Mouse (Mus musculus): ENCODE measurements around the gene Arfrp1. TPM values are rescaled to one million over a fixed set of nuclear protein-coding genes. Genes with fewer than 3 reads are reported as not detected.

Arfrp1 gene
- polyA plus RNA-seq, 1 experiment from 2014 or later: 64.8 TPM

- Histone ChIP-seq H3K36me3 (peaks cover 17% of the 10 kb centered on the region), H3K9ac (no peak overlapping the region), H3K27me3 (no peaks in the 10 kb centered on the region), H3K4me3 (no peak overlapping the region), H3K4me2 (no peak overlapping the region), H3K4me1 (peaks cover 20% of the 10 kb centered on the region), H3K9me3 (no peaks in the 10 kb centered on the region), H3K27ac (no peak overlapping the region)
- 96% methylated on average over 5 of the region's 5 CpGs for WGBS
- no peak for ATAC-seq (ENCODE audit: insufficient number of reproducible peaks, low FRiP score, low TSS enrichment, low read depth)
Observed at GRCm38 (mm10) chr2:181370001-181370400, 4.8 kb upstream of the Arfrp1 start.

- Histone ChIP-seq H3K9me3 (no peaks in the 10 kb centered on the region), H3K4me3 (peak overlapping the region; percentile 91), H3K4me2 (peak overlapping the region; percentile 90), H3K27ac (peak overlapping the region; percentile 94), H3K9ac (peak overlapping the region; percentile 94), H3K27me3 (no peaks in the 10 kb centered on the region), H3K4me1 (peaks cover 28% of the 10 kb centered on the region), H3K36me3 (peaks cover 38% of the 10 kb centered on the region)
- 0% methylated on average over 20 of the region's 20 CpGs for WGBS
- ATAC-seq (ENCODE audit: insufficient number of reproducible peaks, low FRiP score, low TSS enrichment, low read depth): peak; percentile 61
Observed at GRCm38 (mm10) chr2:181365655-181366075, 461 bp upstream of the Arfrp1 start.

- Histone ChIP-seq H3K4me2 (peak overlapping the region; percentile 90), H3K27me3 (no peaks in the 10 kb centered on the region), H3K4me1 (peaks cover 28% of the 10 kb centered on the region), H3K9ac (peak overlapping the region; percentile 94), H3K36me3 (peaks cover 42% of the 10 kb centered on the region), H3K27ac (peak overlapping the region; percentile 94), H3K9me3 (no peaks in the 10 kb centered on the region), H3K4me3 (peak overlapping the region; percentile 91)
- 8% methylated on average over 14 of the region's 14 CpGs for WGBS
- ATAC-seq (ENCODE audit: insufficient number of reproducible peaks, low FRiP score, low TSS enrichment, low read depth): no peak
Observed at GRCm38 (mm10) chr2:181364487-181364859, 731 bp downstream of the Arfrp1 start.

- H3K4me2 ChIP-seq: peak overlapping the region; percentile 90
- H3K4me3 ChIP-seq: peak overlapping the region; percentile 91
- no peaks in the 10 kb centered on the region for H3K9me3 ChIP-seq
- H3K27me3 ChIP-seq: no peaks in the 10 kb centered on the region
- WGBS: 78% methylated on average over 3 of the region's 3 CpGs
- H3K36me3 ChIP-seq: peaks cover 42% of the 10 kb centered on the region
- H3K4me1 ChIP-seq: peaks cover 28% of the 10 kb centered on the region
- no peak for ATAC-seq (ENCODE audit: insufficient number of reproducible peaks, low FRiP score, low TSS enrichment, low read depth)
- H3K27ac ChIP-seq: no peak overlapping the region
- peak overlapping the region; percentile 94 for H3K9ac ChIP-seq
Observed at GRCm38 (mm10) chr2:181363946-181364345, 1.3 kb downstream of the Arfrp1 start.

- Histone ChIP-seq H3K27me3 (no peaks in the 10 kb centered on the region), H3K4me2 (no peak overlapping the region), H3K4me3 (no peak overlapping the region), H3K4me1 (no peaks in the 10 kb centered on the region), H3K9ac (no peak overlapping the region), H3K36me3 (peaks cover 88% of the 10 kb centered on the region), H3K9me3 (no peaks in the 10 kb centered on the region), H3K27ac (no peak overlapping the region)
- WGBS: 80% methylated on average over 3 of the region's 3 CpGs
- no peak for ATAC-seq (ENCODE audit: insufficient number of reproducible peaks, low FRiP score, low TSS enrichment, low read depth)
Observed at GRCm38 (mm10) chr2:181356780-181357179, 8.4 kb downstream of the Arfrp1 start.

GRCm38 (mm10) chr2:181342766-181343165, 22.4 kb downstream of the Arfrp1 start:
- Histone ChIP-seq H3K9me3 (no peaks in the 10 kb centered on the region), H3K4me2 (no peak overlapping the region), H3K9ac (no peak overlapping the region), H3K36me3 (peaks cover 80% of the 10 kb centered on the region), H3K27ac (no peak overlapping the region), H3K27me3 (no peaks in the 10 kb centered on the region), H3K4me3 (no peak overlapping the region), H3K4me1 (no peaks in the 10 kb centered on the region)
- no peak for ATAC-seq (ENCODE audit: insufficient number of reproducible peaks, low FRiP score, low TSS enrichment, low read depth)
- 91% methylated on average over 6 of the region's 6 CpGs for WGBS

- no peaks in the 10 kb centered on the region for H3K27me3 ChIP-seq
- H3K9ac ChIP-seq: no peak overlapping the region
- ATAC-seq (ENCODE audit: insufficient number of reproducible peaks, low FRiP score, low TSS enrichment, low read depth): no peak
- no peak overlapping the region for H3K4me2 ChIP-seq
- H3K36me3 ChIP-seq: peaks cover 76% of the 10 kb centered on the region
- no peaks in the 10 kb centered on the region for H3K4me1 ChIP-seq
- no peaks in the 10 kb centered on the region for H3K9me3 ChIP-seq
- WGBS: 80% methylated on average over 4 of the region's 4 CpGs
- no peak overlapping the region for H3K27ac ChIP-seq
- H3K4me3 ChIP-seq: no peak overlapping the region
Observed at GRCm38 (mm10) chr2:181340426-181340825, 24.8 kb downstream of the Arfrp1 start.

GRCm38 (mm10) chr2:181334023-181334422, 31.2 kb downstream of the Arfrp1 start:
- H3K27ac ChIP-seq: no peak overlapping the region
- H3K27me3 ChIP-seq: no peaks in the 10 kb centered on the region
- WGBS: 60% methylated on average over 3 of the region's 3 CpGs
- no peak for ATAC-seq (ENCODE audit: insufficient number of reproducible peaks, low FRiP score, low TSS enrichment, low read depth)
- H3K9ac ChIP-seq: no peak overlapping the region
- H3K9me3 ChIP-seq: no peaks in the 10 kb centered on the region
- no peak overlapping the region for H3K4me3 ChIP-seq
- H3K36me3 ChIP-seq: peaks cover 70% of the 10 kb centered on the region
- no peaks in the 10 kb centered on the region for H3K4me1 ChIP-seq
- H3K4me2 ChIP-seq: no peak overlapping the region

GRCm38 (mm10) chr2:181332542-181332941, 32.7 kb downstream of the Arfrp1 start:
- no peaks in the 10 kb centered on the region for H3K4me1 ChIP-seq
- no peaks in the 10 kb centered on the region for H3K27me3 ChIP-seq
- H3K27ac ChIP-seq: no peak overlapping the region
- H3K4me3 ChIP-seq: no peak overlapping the region
- no peak overlapping the region for H3K4me2 ChIP-seq
- no peak overlapping the region for H3K9ac ChIP-seq
- H3K36me3 ChIP-seq: peaks cover 72% of the 10 kb centered on the region
- no peak for ATAC-seq (ENCODE audit: insufficient number of reproducible peaks, low FRiP score, low TSS enrichment, low read depth)
- H3K9me3 ChIP-seq: no peaks in the 10 kb centered on the region

GRCm38 (mm10) chr2:181326098-181326497, 39.1 kb downstream of the Arfrp1 start:
- 93% methylated on average over 2 of the region's 2 CpGs for WGBS

GRCm38 (mm10) chr2:181322136-181322535, 43.1 kb downstream of the Arfrp1 start:
- Histone ChIP-seq H3K9ac (no peak overlapping the region), H3K9me3 (no peaks in the 10 kb centered on the region), H3K36me3 (peaks cover 47% of the 10 kb centered on the region), H3K4me2 (no peak overlapping the region), H3K4me3 (no peak overlapping the region), H3K4me1 (peaks cover 10% of the 10 kb centered on the region), H3K27me3 (0 out of 2 replicates have a peak, but pooled peaks cover under 1% of the 10 kb centered on the region), H3K27ac (no peak overlapping the region)
- 81% methylated on average over 5 of the region's 5 CpGs for WGBS
- no peak for ATAC-seq (ENCODE audit: insufficient number of reproducible peaks, low FRiP score, low TSS enrichment, low read depth)

More at GRCm38 (mm10) chr2:181326098-181326497, 39.1 kb downstream of the Arfrp1 start:
- no peak for ATAC-seq (ENCODE audit: insufficient number of reproducible peaks, low FRiP score, low TSS enrichment, low read depth)
- no peaks in the 10 kb centered on the region for H3K4me1 ChIP-seq
- no peaks in the 10 kb centered on the region for H3K27me3 ChIP-seq
- H3K9me3 ChIP-seq: no peaks in the 10 kb centered on the region
- no peak overlapping the region for H3K9ac ChIP-seq
- no peak overlapping the region for H3K4me3 ChIP-seq
- peaks cover 80% of the 10 kb centered on the region for H3K36me3 ChIP-seq
- H3K4me2 ChIP-seq: no peak overlapping the region
- no peak overlapping the region for H3K27ac ChIP-seq

- H3K27ac ChIP-seq: no peak overlapping the region; the same call in 1 of the 2 replicates
- H3K36me3 ChIP-seq: peaks cover 32% of the 10 kb centered on the region
- 8% methylated on average over 7 of the region's 7 CpGs for WGBS
- H3K4me1 ChIP-seq: peaks cover 10% of the 10 kb centered on the region
- no peak for ATAC-seq (ENCODE audit: insufficient number of reproducible peaks, low FRiP score, low TSS enrichment, low read depth)
- peak overlapping the region; percentile 59 for H3K4me3 ChIP-seq
- H3K27me3 ChIP-seq: peaks cover 20% of the 10 kb centered on the region
- no peaks in the 10 kb centered on the region for H3K9me3 ChIP-seq
- peak overlapping the region; percentile 46 for H3K9ac ChIP-seq
- H3K4me2 ChIP-seq: peak overlapping the region; percentile 69
Observed at GRCm38 (mm10) chr2:181320103-181320499, 45.1 kb downstream of the Arfrp1 start.

All from limb, embryonic 15.5 days (tissue).